Mouse (Mus musculus) liver, adult 2 months (tissue): ENCODE measurements around the gene Sipa1l2. TPM values are rescaled to one million over a fixed set of nuclear protein-coding genes. Genes with fewer than 3 reads are reported as not detected.
"Not testable (repeated sequence)": the region's sequence is repeated elsewhere in the genome, so short reads cannot be mapped to it uniquely, and the experiment has no call there.

Source experiments
- DNase-seq: peaks from one replicate; pipeline ENCODE4 v3.0.0-alpha.2; 2011; ENCODE audit warnings: low read depth, low spot score; ENCODE audit errors: extremely low read depth
- H3K27ac ChIP-seq: fragments of 200-500 bp; replicated peaks from 2 replicates; pipeline ENCODE4 v1.5.1; 2012; ENCODE audit warnings: low read depth, mild to moderate bottlenecking, control low read depth, inconsistent platforms, low read length; ENCODE audit not compliant: insufficient read depth
- H3K27me3 ChIP-seq: fragments of 200-500 bp; 2 replicates; pipeline ENCODE4 v1.6.1; 2012; ENCODE audit warnings: mild to moderate bottlenecking, moderate library complexity, low read length, inconsistent platforms; ENCODE audit not compliant: control insufficient read depth, insufficient read depth
- H3K36me3 ChIP-seq: fragments of 200-500 bp; 2 replicates; pipeline ENCODE4 v1.6.1; 2012; ENCODE audit warnings: low read length, inconsistent platforms; ENCODE audit not compliant: control insufficient read depth, insufficient read depth
- H3K4me1 ChIP-seq: fragments of 200-500 bp; 2 replicates; pipeline ENCODE4 v1.6.1; 2011; ENCODE audit warnings: low read length; ENCODE audit not compliant: control insufficient read depth, insufficient read depth
- H3K4me3 ChIP-seq: fragments of 200-500 bp; 2 replicates; pipeline ENCODE4 v1.5.1; 2011; ENCODE audit warnings: low read depth, mild to moderate bottlenecking, control low read depth, low read length, moderate library complexity; ENCODE audit not compliant: insufficient read depth
- H3K79me2 ChIP-seq: fragments of 200-500 bp; 2 replicates; pipeline ENCODE4 v1.6.1; 2012; ENCODE audit warnings: inconsistent platforms, mild to moderate bottlenecking, low read length, moderate library complexity; ENCODE audit not compliant: control insufficient read depth, insufficient read depth
- H3K9ac ChIP-seq: fragments of 200-500 bp; 2 replicates; pipeline ENCODE4 v1.6.1; 2012; ENCODE audit warnings: low read depth, mild to moderate bottlenecking, control low read depth, inconsistent platforms, low read length
- CTCF ChIP-seq: fragments of 200-500 bp; IDR thresholded peaks from 2 replicates; pipeline ENCODE4 v1.5.1; 2011; ENCODE audit warnings: low read depth, low read length, control low read depth
- POLR2A ChIP-seq: fragments of 200-500 bp; IDR thresholded peaks from 2 replicates; pipeline ENCODE4 v1.6.1; 2011; ENCODE audit warnings: low read length, control low read depth; ENCODE audit not compliant: insufficient read depth; ENCODE audit errors: extremely low read depth
- WGBS: fragments of 180-500 bp; shearing (Covaris S2); methylation state at CpG from one replicate; pipeline ENCODE4 v1.1.7; 2018; 5-methylcytosine and 5-hydroxymethylcytosine counted together
- polyA plus RNA-seq: library from polyadenylated mRNA; depleted of rRNA; stranded (reverse); fragments of >200 nt; gene quantifications from 2 replicates; pipeline ENCODE4 v1.2.3, GENCODE M21; 2012
- total RNA-seq: library from RNA; depleted of rRNA; stranded (reverse); fragments of >200 nt; gene quantifications from 2 replicates; pipeline ENCODE4 v1.2.3, GENCODE M21; 2014

Gene Sipa1l2
- total and polyA plus RNA-seq, 2 experiments, result 1.5 to 2.5 TPM

DNA sequence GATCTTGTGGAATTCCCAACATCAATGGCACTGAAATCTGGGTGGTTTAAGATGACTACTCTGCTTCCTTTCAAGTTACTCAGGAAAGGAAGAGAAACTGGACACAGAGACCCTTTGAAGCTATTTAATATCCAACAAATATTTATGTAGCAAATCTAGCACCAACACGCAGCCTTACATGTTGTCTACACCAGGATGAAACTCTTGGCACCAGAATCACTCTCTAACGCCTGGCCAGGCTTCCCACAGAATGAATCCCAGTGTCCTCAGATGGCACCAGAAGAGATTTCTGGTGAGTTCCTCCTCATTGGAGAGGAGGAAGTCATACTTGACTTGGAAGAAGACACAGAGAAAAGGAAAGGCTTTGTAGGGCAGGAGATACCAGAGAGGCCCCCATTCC lies 45.1 kb downstream of the Sipa1l2 start:
- no peak for TF ChIP-seq POLR2A
- TF ChIP-seq CTCF, result no peak
- Histone ChIP-seq H3K27ac (no peak overlapping the region), H3K79me2 (no peaks in the 10 kb centered on the region), H3K27me3 (no peaks in the 10 kb centered on the region), H3K4me1 (no peaks in the 10 kb centered on the region), H3K4me3 (no peak overlapping the region), H3K9ac (no peak overlapping the region), H3K36me3 (no peaks in the 10 kb centered on the region)
- no peak for DNase-seq
- WGBS, result 84% methylated on average over 2 of the region's 2 CpGs

DNA sequence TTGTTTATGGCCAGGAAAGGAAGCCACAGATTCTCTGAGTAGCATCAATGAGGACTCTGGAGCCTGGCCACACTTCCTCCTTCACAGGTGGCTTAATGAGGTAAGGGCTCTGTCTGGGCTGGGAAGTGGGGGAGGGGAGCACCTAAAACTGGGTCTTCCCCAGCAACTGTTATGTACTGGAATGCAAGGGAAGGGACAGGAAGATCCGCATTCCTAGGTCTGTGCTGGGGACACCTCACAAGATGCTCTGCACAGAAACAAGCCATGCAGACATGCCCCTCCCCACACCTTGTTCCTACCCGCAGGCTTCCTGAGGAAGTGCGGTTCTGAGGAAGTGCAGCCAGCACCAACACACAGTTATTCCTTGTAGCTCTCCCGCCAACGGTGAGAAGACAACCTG lies 46.4 kb downstream of the Sipa1l2 start:
- Histone ChIP-seq H3K27me3 (no peaks in the 10 kb centered on the region), H3K27ac (no peak overlapping the region), H3K36me3 (no peaks in the 10 kb centered on the region), H3K79me2 (no peaks in the 10 kb centered on the region), H3K4me1 (no peaks in the 10 kb centered on the region), H3K4me3 (no peak overlapping the region), H3K9ac (no peak overlapping the region)
- TF ChIP-seq CTCF (no peak), POLR2A (no peak)
- no peak for DNase-seq
- whole genome bisulfite sequencing, result 78% methylated on average over 5 of the region's 5 CpGs

DNA sequence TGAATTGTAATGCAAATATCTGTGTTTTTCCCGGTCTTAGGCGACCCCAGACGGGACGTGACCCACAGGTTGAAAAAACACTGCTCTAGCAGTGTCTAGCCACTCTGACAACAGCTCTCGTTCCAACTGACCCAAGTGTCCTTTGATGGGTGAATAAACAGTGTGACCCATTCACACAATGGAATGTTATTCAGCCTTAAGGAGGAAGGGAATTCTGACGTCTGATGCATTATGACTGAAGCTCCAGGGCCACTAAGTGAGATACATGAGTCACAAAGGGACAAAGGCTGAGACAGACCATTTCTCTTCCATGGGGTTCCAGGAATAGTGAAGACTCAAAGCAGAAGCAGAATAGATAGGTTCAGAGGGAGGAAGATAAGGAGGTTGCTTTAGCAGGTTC lies 47.5 kb downstream of the Sipa1l2 start:
- 82% methylated on average over 6 of the region's 6 CpGs for WGBS
- Histone ChIP-seq H3K79me2 (no peaks in the 10 kb centered on the region), H3K36me3 (no peaks in the 10 kb centered on the region), H3K4me3 (no peak overlapping the region), H3K27ac (no peak overlapping the region), H3K4me1 (no peaks in the 10 kb centered on the region), H3K27me3 (no peaks in the 10 kb centered on the region), H3K9ac (no peak overlapping the region)
- TF ChIP-seq CTCF (no peak), POLR2A (no peak)
- no peak for DNase-seq

DNA sequence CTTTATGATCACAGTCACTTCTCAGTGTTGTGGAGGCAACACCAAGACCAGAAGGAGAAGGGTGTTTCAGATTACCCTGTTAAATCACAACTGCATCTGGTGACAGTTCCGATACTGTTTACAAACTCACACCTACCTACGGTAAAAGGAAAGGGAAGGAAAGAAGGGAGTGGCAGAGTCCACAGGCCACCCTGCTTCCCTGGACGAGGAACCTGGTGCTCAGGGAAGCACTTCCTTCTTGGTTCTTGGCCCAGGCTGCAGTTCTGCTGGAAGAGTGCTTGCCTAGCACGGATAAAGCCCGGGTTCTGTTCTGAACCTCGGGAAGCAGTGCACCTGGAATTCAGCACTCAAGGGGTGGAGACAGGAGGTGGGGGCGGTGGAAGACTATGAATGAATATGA lies 48.5 kb downstream of the Sipa1l2 start:
- Histone ChIP-seq H3K79me2 (no peaks in the 10 kb centered on the region), H3K27ac (no peak overlapping the region), H3K36me3 (no peaks in the 10 kb centered on the region), H3K4me1 (peaks cover 6% of the 10 kb centered on the region), H3K9ac (no peak overlapping the region), H3K4me3 (no peak overlapping the region), H3K27me3 (no peaks in the 10 kb centered on the region)
- DNase-seq, result no peak
- WGBS, result 71% methylated on average over 7 of the region's 7 CpGs
- TF ChIP-seq POLR2A, result no peak
- no peak for TF ChIP-seq CTCF

DNA sequence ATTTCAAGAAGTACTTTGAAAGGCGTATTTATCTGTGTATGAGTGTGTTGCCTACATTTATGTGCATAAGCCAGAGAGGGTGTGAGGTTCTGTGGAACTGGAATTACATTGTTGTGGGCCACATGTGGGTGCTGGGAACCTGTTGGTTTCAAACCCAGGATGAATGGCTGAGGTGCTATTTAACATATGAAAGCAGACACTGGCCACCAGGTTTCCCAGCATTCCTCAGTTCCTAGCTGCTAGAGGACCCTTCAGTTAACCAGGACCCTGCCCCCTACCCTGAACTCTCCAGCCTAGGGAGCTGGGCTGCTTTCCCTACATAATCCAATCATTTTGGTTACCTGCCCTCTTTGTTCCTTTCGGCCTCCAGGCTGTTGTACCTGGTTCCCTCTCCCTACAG lies 49.3 kb downstream of the Sipa1l2 start:
- H3K9ac ChIP-seq, H3K36me3 ChIP-seq, H3K4me3 ChIP-seq, H3K79me2 ChIP-seq, H3K4me1 ChIP-seq, DNase-seq, H3K27ac ChIP-seq, H3K27me3 ChIP-seq: not testable (repeated sequence)
- WGBS, result 99% methylated on average over 2 of the region's 2 CpGs

DNA sequence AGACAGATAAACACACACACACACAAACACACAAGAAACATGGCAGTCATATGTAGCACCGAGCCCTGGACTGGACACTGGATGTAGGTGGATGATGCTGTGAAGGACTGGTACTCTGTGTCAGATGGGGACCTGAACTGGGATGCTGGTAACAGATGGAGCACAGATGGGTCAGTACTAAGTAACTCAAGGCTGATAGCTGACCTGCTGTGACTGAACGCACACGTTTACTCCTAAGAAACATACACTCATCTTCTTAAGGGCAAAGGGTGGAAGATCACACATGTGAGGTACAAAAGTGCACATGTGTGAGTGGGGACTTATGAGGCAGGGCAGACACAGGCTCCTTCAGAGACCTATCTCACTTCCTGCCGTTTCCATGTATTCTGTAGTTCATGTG lies 50.7 kb downstream of the Sipa1l2 start:
- Histone ChIP-seq H3K4me1 (peaks cover 6% of the 10 kb centered on the region), H3K9ac (no peak overlapping the region), H3K27ac (no peak overlapping the region), H3K27me3 (no peaks in the 10 kb centered on the region), H3K4me3 (no peak overlapping the region), H3K79me2 (no peaks in the 10 kb centered on the region), H3K36me3 (no peaks in the 10 kb centered on the region)
- 87% methylated on average over 4 of the region's 4 CpGs for WGBS
- no peak for DNase-seq
- no peak for TF ChIP-seq CTCF
- no peak for TF ChIP-seq POLR2A
